Mouse (Mus musculus) lung, postnatal 0 days (tissue): ENCODE data around the gene Mustn1. TPM values are rescaled to one million over a fixed set of nuclear protein-coding genes. Genes with fewer than 3 reads are reported as not detected.

ENCODE experiments used
- ATAC-seq: fragments of 200-750 bp; cut with Nextera tagmentation; 2 replicates; pipeline ENCODE4 v1.8.0; 2017; ENCODE audit warnings: moderate library complexity
- DNase-seq: peaks from one replicate; pipeline ENCODE4 v3.0.0-alpha.2; 2016; ENCODE audit warnings: low spot score
- H3K27ac ChIP-seq: fragments of 300-500 bp; sonication (generic); 2 replicates; pipeline ENCODE4 v1.5.1; 2014; ENCODE audit warnings: antibody characterized with exemption, mild to moderate bottlenecking, low read length, mixed read lengths
- H3K27me3 ChIP-seq: fragments of 300-500 bp; sonication (generic); replicated peaks from 2 replicates; pipeline ENCODE4 v1.6.1; 2014; ENCODE audit warnings: low read length, mixed read lengths; ENCODE audit not compliant: insufficient read depth
- H3K36me3 ChIP-seq: fragments of 300-500 bp; sonication (generic); 2 replicates; pipeline ENCODE4 v1.6.1; 2014; ENCODE audit warnings: low read length, mixed read lengths; ENCODE audit not compliant: insufficient read depth
- H3K4me1 ChIP-seq: fragments of 300-500 bp; sonication (generic); 2 replicates; pipeline ENCODE4 v1.6.1; 2014; ENCODE audit warnings: antibody characterized with exemption, low read depth, low read length, mixed read lengths; ENCODE audit not compliant: insufficient read depth
- H3K4me2 ChIP-seq: fragments of 300-500 bp; sonication (generic); replicated peaks from 2 replicates; pipeline ENCODE4 v1.6.1; 2014; ENCODE audit warnings: low read depth, mild to moderate bottlenecking, low read length, moderate library complexity, mixed read lengths
- H3K4me3 ChIP-seq: fragments of 300-500 bp; sonication (generic); 2 replicates; pipeline ENCODE4 v1.5.1; 2014; ENCODE audit warnings: low read depth, low read length
- H3K9ac ChIP-seq: fragments of 300-500 bp; sonication (generic); replicated peaks from 2 replicates; pipeline ENCODE4 v1.6.1; 2014; ENCODE audit warnings: low read depth, mild to moderate bottlenecking
- H3K9me3 ChIP-seq: fragments of 300-500 bp; sonication (generic); 2 replicates; pipeline ENCODE4 v1.6.1; 2016; ENCODE audit warnings: low read length, mixed read lengths
- CTCF ChIP-seq: IDR thresholded peaks from 2 replicates; pipeline ENCODE4 v1.5.1; 2016; ENCODE audit warnings: antibody characterized with exemption, mild to moderate bottlenecking
- EP300 ChIP-seq: IDR thresholded peaks from 2 replicates; pipeline ENCODE4 v1.6.1; 2016; ENCODE audit warnings: antibody characterized with exemption, mild to moderate bottlenecking, control low read depth
- WGBS: fragments of 180-500 bp; shearing (Covaris S2); extraction: QIAGEN DNeasy Blood & Tissue Kit; methylation state at CpG from one replicate; pipeline ENCODE4 v1.1.7; 2014; 5-methylcytosine and 5-hydroxymethylcytosine counted together
- polyA plus RNA-seq: library from polyadenylated mRNA; unstranded; fragments of >200 nt; fragmentation: Nextera tagmentation; extraction: Ambion mirVana; gene quantifications from 2 replicates; pipeline ENCODE4 v1.2.1, GENCODE M21; 2015

Gene Mustn1
- 30.5 and 36.6 TPM in 2 replicates for polyA plus RNA-seq

- H3K9ac ChIP-seq, result no peak within 1 kb of the TSS
- H3K27ac ChIP-seq, result peak within 1 kb of the TSS; percentile 51
These were observed at the start of gene Mustn1 for GRCm38 (mm10) chr14:30878958-30879571. TSS of gene Mustn1 (plus strand) at chr14:30879200.

GRCm38 (mm10) chr14:30837416-30837996, 41.5 kb upstream of the Mustn1 start:
- Histone ChIP-seq H3K9me3 (no peaks in the 10 kb centered on the region), H3K27me3 (no peaks in the 10 kb centered on the region), H3K27ac (no peak overlapping the region), H3K4me1 (no peaks in the 10 kb centered on the region), H3K4me3 (no peak overlapping the region), H3K36me3 (no peaks in the 10 kb centered on the region; the same call in 1 of the 2 replicates), H3K4me2 (no peak overlapping the region), H3K9ac (no peak overlapping the region)
- TF ChIP-seq EP300 (no peak), CTCF (no peak)
- DNase-seq (no peak), ATAC-seq (no peak)
- WGBS, result 83% methylated on average over 14 of the region's 14 CpGs

More at GRCm38 (mm10) chr14:30878958-30879571, at the start of gene Mustn1:
- Histone ChIP-seq H3K27me3 (no peaks in the 10 kb centered on the region), H3K9me3 (no peaks in the 10 kb centered on the region), H3K36me3 (no peaks in the 10 kb centered on the region), H3K4me1 (peaks cover 13% of the 10 kb centered on the region; the same call in 1 of the 2 replicates), H3K4me3 (no peak within 1 kb of the TSS), H3K4me2 (0 out of 2 replicates have a peak within 1 kb of the TSS, but pooled peaks have one; percentile 22)
- 36% methylated on average over 11 of the region's 11 CpGs for WGBS
- no peak; the same call in 1 of the 2 replicates for TF ChIP-seq CTCF
- TF ChIP-seq EP300, result 0 out of 2 replicates have a peak, but pooled peaks have one; percentile 49
- DNase-seq, result peak; percentile 83
- ATAC-seq, result peak; percentile 71

- H3K27ac ChIP-seq, result no peak overlapping the region
- 90% methylated on average over 3 of the region's 3 CpGs for WGBS
- no peak overlapping the region for H3K4me3 ChIP-seq
- no peak overlapping the region for H3K9ac ChIP-seq
- no peaks in the 10 kb centered on the region for H3K9me3 ChIP-seq
- no peak for DNase-seq
- no peak for ATAC-seq
- H3K36me3 ChIP-seq, result no peaks in the 10 kb centered on the region; the same call in 1 of the 2 replicates
- no peak overlapping the region for H3K4me2 ChIP-seq
- no peaks in the 10 kb centered on the region for H3K4me1 ChIP-seq
- H3K27me3 ChIP-seq, result no peaks in the 10 kb centered on the region
- TF ChIP-seq CTCF (no peak), EP300 (no peak)
These were observed 35.3 kb upstream of the Mustn1 start for GRCm38 (mm10) chr14:30843701-30844100.

- no peaks in the 10 kb centered on the region for H3K4me1 ChIP-seq
- H3K4me2 ChIP-seq, result no peak overlapping the region
- TF ChIP-seq CTCF (no peak), EP300 (no peak)
- no peaks in the 10 kb centered on the region for H3K9me3 ChIP-seq
- H3K36me3 ChIP-seq, result no peaks in the 10 kb centered on the region
- H3K9ac ChIP-seq, result no peak overlapping the region
- ATAC-seq (no peak), DNase-seq (no peak)
- H3K27ac ChIP-seq, result no peak overlapping the region
- H3K4me3 ChIP-seq, result no peak overlapping the region
- WGBS, result 94% methylated on average over 5 of the region's 5 CpGs
- no peaks in the 10 kb centered on the region for H3K27me3 ChIP-seq
These were observed 28.5 kb upstream of the Mustn1 start for GRCm38 (mm10) chr14:30850504-30850903.

- Histone ChIP-seq H3K4me1 (no peaks in the 10 kb centered on the region), H3K27me3 (no peaks in the 10 kb centered on the region), H3K4me3 (no peak overlapping the region), H3K36me3 (no peaks in the 10 kb centered on the region), H3K9ac (no peak overlapping the region), H3K4me2 (no peak overlapping the region), H3K27ac (no peak overlapping the region), H3K9me3 (no peaks in the 10 kb centered on the region)
- ATAC-seq, result no peak
- 85% methylated on average over 5 of the region's 5 CpGs for WGBS
- no peak for DNase-seq
- TF ChIP-seq EP300 (no peak), CTCF (no peak)
These were observed 26.7 kb upstream of the Mustn1 start for GRCm38 (mm10) chr14:30852325-30852724.

- TF ChIP-seq EP300, result peak; percentile 60
- TF ChIP-seq CTCF, result no peak
These were observed 23.7 kb upstream of the Mustn1 start for GRCm38 (mm10) chr14:30855316-30855715.

More at GRCm38 (mm10) chr14:30855316-30855715, 23.7 kb upstream of the Mustn1 start:
- Histone ChIP-seq H3K4me1 (no peaks in the 10 kb centered on the region), H3K27me3 (no peaks in the 10 kb centered on the region), H3K9me3 (no peaks in the 10 kb centered on the region), H3K4me3 (no peak overlapping the region), H3K4me2 (no peak overlapping the region), H3K36me3 (no peaks in the 10 kb centered on the region), H3K27ac (no peak overlapping the region), H3K9ac (no peak overlapping the region)
- WGBS, result 72% methylated on average over 3 of the region's 3 CpGs
- DNase-seq (peak; percentile 49), ATAC-seq (peak; percentile 53)
